Mouse (Mus musculus) cerebellum, adult 8-10 months (tissue): Measurements from ENCODE around the gene Large2.
"Not testable (repeated sequence)": the region's sequence is repeated elsewhere in the genome, so short reads cannot be mapped to it uniquely, and the experiment has no call there.

Experiments
- DNase-seq: peaks from one replicate; pipeline ENCODE4 v3.0.0; 2022

The Large2 gene

DNA sequence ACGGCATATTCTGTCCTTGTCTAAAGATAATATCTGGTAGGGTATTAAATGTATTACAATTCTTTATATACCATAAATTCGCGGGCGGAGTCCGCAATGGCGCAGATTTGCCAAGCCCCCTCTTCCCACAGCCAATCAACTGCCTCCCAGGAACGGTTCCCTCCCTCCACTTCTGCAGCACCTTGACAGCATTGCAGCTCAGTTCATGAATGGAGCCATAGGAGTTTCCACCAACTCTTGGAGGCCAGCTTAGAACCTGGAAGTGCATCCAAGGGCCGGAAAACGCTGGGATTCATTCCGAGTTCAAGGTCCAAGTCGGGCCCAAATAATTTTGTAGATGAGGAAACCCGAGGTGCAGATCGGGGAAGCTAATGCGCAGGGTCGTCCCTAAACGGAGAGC is at the start of gene Large2, which contains the start of gene Pex16:
Large2 (minus strand) TSS at position 356 of the 400 bp plus-strand sequence.
Pex16 (plus strand) TSS at position 163 of the 400 bp plus-strand sequence.
- peak; percentile 54 for DNase-seq

- peak; percentile 82 for DNase-seq
These were observed 49.2 kb upstream of the Large2 start for GRCm38 (mm10) chr2:92423702-92424461.

- no peak for DNase-seq
These were observed 48.5 kb upstream of the Large2 start for GRCm38 (mm10) chr2:92423156-92423555.

DNA sequence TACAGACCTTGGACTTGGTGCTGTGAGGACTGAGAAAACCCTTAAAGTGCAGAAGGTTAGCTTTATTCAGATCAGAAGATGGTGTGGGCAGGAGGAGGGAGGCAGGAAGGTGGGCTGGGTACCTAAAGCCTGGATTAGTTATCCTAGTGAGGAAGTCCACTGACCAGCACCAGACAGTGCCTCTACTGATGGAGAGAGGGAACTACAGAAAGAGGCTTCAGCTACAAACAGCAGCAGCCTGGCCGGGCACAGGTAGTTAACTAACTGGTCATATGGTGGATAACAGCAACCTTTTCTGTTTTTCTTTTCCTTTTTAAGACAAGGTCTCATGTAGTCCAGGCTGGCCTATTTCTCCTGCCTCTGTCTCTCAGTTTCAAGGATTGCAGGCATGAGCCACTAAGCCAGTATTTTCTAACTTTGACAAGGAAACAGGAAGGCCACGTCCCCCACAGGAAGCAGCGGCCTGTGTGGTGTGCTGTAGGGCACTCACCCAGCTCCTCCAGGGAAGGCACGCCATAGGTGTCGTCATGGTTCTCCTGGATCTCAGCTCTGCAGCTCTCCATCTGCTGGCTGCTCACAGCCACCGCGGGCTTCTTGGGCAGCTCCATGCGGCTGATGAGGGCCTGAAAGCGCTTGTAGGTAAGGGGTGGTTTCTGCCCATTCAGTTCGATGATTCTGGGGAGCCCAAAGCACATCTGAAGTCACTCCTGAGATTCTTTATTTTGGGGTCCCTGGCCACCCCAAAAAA is 47.9 kb upstream of the Large2 start:
- DNase-seq = no peak

DNA sequence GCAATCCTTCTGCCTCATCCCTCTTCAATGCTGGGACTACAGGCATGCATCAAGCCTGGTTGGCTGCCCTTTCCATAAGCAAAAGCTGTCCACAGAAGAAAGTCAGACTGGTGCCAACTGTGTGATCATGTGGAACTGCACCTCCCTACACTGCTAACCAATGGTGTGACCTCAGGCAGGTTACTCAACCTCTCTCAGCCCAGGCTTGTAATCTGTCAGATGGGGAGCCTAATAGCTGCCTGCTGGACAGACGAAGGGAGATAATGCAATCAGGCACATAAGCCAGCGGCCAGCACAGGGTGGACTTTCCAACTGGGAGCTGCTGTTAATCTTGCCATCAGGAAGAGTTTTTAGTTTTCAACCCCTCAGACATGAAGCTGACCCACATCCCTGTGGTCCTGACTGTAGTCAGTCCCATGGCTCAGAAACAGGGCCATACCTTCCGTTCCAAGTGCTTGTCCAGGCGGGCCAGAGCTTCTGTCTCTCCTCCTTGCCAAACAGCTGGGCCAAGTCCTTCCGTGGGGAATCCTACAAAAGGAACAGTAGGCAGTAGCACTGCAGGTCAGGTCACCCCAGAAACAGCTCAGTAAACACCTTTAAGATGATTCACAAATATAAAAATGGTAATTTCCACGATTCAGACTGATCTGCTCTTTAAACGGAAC is 47.2 kb upstream of the Large2 start:
- no peak for DNase-seq

DNA sequence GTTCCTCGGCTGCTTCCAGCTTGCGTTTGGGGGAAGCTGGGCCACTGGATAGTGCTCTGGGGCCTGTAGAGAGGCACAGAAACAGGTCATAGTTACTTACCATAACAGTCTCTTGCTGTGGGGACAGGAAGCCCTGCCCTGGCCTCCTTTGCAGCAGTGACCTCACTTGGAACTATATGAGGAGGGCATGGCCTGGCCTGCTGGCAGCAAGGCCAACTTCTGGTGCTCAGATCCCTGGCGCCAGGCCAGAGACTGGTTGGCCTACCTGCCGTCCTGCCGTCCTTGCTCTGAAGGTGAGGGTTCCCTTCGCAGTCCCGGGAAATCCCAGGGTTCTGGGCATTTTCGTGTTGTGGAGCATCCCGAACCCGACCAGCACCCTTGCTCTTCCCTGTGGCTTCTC is 37.0 kb upstream of the Large2 start:
- DNase-seq = peak; percentile 75

- no peak for DNase-seq
These were observed 33.8 kb upstream of the Large2 start for GRCm38 (mm10) chr2:92408309-92409045.

DNA sequence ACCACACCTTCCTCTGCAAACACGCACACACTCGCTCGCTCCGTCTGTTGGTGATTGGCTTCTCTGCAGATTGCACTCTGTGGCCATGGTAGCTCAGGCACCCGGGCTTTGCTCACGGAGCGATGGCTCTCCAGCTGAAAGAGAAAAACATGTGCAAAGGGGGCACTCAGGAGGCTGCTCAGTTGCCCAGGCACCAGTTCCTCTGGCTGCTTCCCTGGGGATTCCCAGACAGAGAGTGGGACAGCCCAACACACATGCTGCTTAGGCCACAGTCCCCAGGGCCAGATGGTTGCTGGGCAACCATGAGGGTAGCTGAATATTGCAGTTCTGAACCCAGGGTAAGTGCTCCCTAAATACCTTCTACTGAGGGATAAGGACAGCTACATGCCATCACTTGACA is 31.0 kb upstream of the Large2 start:
- no peak for DNase-seq

DNA sequence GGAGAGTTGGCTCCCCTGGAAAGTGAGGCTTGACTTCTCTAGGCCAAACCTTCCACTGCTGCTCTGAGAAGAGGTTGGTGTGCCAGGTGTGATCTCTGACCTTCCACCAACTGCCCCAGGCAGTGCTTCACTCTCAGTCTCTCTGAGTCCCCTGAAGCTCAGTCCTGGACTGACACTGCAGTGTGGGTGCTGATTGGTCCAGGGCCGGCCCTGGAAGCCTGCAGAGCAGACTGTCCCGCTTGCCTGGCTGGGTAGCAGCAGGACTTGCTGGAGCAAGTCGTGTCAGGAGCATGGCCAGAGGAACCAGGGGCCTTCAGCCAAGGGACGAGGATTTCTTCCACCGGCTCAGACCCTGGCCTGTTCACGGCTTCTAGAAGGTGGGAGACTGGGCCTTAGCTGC is 30.1 kb upstream of the Large2 start:
- no peak for DNase-seq

DNA sequence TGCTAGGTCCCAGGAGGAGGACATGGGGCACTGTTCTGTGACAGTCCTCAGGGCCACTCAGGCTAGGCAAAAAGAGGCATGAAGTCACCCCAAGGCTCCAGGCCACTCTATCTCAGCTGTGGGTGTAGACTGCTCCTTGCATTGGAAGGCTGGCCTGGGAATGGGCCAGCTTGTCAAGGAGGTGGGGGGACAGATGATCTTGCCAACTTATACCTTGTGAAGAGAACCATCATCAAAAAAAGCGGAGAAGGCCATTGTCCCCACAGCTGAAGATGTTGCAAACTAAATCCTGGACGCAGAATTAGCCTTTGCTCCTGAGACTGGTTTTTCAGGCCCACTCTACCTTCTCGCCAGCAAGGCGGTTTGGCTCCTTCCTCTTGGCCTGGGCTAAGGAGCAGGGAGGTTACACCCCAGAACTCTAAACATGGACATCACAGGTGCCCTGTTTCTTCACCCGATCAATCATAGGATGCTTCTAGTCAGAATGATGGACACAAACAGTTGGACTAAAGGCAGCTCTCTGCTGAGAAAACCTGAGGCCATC is 29.2 kb upstream of the Large2 start:
- no peak for DNase-seq

DNA sequence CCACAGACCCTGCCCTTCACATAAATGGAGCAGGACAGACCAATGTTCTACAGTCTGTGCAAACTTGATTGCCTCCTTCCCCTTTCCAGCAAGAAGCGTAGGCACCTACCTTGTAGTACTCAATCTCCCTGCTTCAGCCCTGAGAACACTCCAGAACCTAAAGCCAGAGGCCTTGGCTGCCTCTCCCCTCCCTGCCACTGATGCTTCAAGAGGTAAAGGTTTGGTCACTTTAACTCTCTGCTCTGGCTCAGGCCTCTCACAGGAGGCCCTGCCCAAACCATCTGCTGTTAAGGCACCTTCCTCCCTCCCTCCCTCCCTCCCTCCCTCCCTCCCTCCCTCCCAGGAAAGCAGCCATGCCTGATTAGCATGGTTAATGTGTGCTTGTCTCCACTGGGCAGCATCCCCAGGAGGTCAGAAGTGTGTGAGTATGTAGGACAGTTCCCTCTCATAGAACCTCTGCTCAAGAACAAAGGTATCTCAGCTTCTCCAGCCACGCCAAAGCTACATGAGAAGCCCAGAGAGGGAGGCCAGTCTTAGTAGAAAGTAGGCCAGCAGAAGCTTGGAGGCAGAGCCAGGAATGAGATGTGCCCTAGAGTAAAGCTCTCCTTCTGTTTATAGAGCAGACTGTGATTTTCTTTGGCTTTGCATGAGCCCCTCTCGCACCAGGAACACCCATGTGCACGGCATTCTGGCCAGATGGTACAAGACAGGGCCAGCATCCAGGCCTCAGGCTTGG is 28.1 kb upstream of the Large2 start:
- peak; percentile 84 for DNase-seq

DNA sequence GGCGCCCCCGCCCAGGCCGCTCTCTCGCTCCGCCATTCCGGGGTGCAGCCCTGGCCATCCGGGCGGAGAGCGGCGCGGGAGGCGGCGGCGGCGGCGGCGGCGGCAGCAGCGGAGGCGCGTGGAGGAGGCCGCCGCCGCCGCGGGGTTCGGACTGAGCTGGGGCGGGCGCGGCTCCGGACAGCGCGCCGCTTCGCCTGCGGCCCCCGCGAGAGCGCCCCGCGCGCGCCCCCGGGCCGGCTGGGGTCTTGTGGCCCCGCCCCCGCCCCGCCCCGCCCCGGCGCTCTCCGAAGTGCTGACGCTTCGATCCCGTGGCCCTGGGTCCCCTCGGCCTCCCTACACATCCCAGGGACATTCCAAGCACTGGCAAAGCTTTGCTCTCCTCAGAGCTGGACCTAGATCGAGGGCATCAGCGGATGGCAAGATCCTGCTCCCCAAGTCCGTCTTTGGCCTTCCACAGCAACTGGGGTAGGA is 26.5 kb upstream of the Large2 start, which contains the start of gene Mapk8ip1:
Mapk8ip1 (minus strand) TSS at position 173 of the 471 bp plus-strand sequence.
- no peak for DNase-seq

GRCm38 (mm10) chr2:92400682-92401081 is 26.0 kb upstream of the Large2 start:
- DNase-seq = no peak

DNA sequence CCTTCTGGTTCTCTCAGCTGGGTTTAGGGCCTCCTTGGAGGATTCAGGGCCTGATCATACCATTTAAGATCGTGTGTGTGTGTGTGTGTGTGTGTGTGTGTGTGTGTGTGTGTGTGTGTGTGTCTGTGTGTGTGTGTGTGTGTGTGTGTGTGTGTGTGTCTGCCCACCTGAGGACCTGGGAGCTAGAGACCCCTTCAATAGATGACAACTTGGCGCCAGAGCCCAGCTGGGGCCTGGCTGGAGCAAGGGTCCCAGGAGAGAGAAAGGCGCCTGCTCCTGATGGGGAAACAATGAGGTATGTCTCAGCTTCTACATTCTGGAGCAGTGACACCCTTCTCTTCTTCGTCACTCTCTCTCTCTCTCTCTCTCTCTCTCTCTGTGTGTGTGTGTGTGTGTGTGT is 25.2 kb upstream of the Large2 start:
- DNase-seq = not testable (repeated sequence)

DNA sequence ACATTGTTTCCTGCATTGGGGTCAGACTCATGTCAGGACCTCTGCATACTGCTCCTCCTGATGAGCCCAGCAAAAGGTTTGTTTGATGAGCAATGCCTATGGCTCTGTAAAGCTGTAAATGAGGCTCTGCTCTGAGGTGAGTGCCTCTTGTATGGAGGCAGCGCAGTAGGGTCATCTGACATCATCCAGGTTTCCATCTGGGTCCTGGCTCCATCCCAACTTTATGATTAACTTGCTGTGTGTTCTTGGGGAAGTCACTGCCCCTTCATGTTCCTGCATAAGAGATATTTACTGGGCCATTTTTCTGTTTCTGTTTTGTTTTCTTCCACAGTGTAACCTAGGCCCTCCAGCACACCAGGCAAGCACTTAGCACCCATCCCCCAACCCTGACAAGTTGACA is 22.8 kb upstream of the Large2 start:
- no peak for DNase-seq

DNA sequence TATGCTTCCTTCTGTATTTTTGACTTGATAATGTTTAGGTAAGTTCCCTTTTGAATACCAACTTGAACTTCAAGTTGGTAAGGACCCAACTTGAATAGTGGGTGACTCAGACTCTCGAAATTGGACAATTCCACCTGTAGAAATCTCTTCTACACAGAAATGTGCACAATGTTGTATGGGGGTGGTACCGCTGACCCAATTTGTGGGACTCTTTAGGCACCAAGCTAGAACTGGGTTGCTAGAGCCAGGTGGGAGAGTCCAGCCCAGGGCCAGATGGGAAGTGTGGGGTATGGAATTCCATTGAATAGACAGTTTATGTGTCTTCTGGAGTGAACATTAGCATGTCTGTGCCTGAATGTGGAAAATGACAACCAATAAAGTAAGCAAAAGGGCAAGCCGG is 20.9 kb upstream of the Large2 start:
- DNase-seq = no peak

- DNase-seq = no peak
These were observed 17.9 kb upstream of the Large2 start for GRCm38 (mm10) chr2:92392318-92393264.

GRCm38 (mm10) chr2:92391703-92392317 is 17.1 kb upstream of the Large2 start:
- no peak for DNase-seq

DNA sequence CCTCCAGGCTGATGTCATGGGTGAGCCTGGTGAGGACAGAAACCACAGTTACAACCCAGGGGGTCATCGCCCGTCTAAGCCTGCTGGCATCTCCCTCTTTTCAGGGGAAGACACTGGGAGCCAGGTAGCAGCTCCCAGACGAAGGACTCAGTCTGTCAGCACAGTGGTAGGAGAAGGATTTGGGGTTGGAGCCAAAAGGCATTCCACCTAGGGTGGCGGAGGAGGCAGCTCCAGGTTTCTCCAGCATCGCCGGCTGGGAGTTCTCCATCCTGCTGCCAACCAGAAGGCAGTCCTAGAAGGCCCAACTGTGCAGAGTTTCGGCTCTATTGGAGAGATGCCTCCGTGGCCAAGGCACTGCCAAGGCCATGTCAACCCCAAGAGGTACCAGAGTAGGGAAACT is 16.4 kb upstream of the Large2 start:
- no peak for DNase-seq
